Mouse (Mus musculus) embryonic facial prominence, embryonic 14.5 days (tissue): ENCODE data around the gene Arhgap10. TPM values are rescaled to one million over a fixed set of nuclear protein-coding genes. Genes with fewer than 3 reads are reported as not detected.

Experiments used
- ATAC-seq: fragments of 200-750 bp; cut with Nextera tagmentation; 2 replicates; pipeline ENCODE4 v1.8.0; 2017; ENCODE audit warnings: low read depth, moderate number of reproducible peaks, moderate TSS enrichment
- DNase-seq: peaks from one replicate; pipeline ENCODE4 v3.0.0-alpha.2; 2015; ENCODE audit warnings: low spot score
- H3K27ac ChIP-seq: fragments of 300-500 bp; sonication (generic); replicated peaks from 2 replicates; pipeline ENCODE4 v1.5.1; 2014; ENCODE audit warnings: low read depth, mild to moderate bottlenecking, low read length, moderate library complexity
- H3K27me3 ChIP-seq: fragments of 300-500 bp; sonication (generic); replicated peaks from 2 replicates; pipeline ENCODE4 v1.6.1; 2014; ENCODE audit warnings: low read length; ENCODE audit not compliant: control insufficient read depth, insufficient read depth
- H3K36me3 ChIP-seq: fragments of 300-500 bp; sonication (generic); 2 replicates; pipeline ENCODE4 v1.6.1; 2014; ENCODE audit warnings: low read length, mixed read lengths; ENCODE audit not compliant: control insufficient read depth, insufficient read depth
- H3K4me1 ChIP-seq: fragments of 300-500 bp; sonication (generic); 2 replicates; pipeline ENCODE4 v1.6.1; 2014; ENCODE audit warnings: antibody characterized with exemption, low read length; ENCODE audit not compliant: control insufficient read depth, insufficient read depth
- H3K4me2 ChIP-seq: fragments of 300-500 bp; sonication (generic); 2 replicates; pipeline ENCODE4 v1.6.1; 2014; ENCODE audit warnings: low read depth, mild to moderate bottlenecking, low read length, moderate library complexity, mixed read lengths
- H3K4me3 ChIP-seq: fragments of 300-500 bp; sonication (generic); 2 replicates; pipeline ENCODE4 v1.5.1; 2014; ENCODE audit warnings: low read depth, mild to moderate bottlenecking, low read length
- H3K9ac ChIP-seq: fragments of 300-500 bp; sonication (generic); 2 replicates; pipeline ENCODE4 v1.6.1; 2014; ENCODE audit warnings: low read depth, mild to moderate bottlenecking, low read length, moderate library complexity, mixed read lengths
- H3K9me3 ChIP-seq: fragments of 300-500 bp; sonication (generic); 2 replicates; pipeline ENCODE4 v1.6.1; 2016; ENCODE audit warnings: low read length; ENCODE audit not compliant: control insufficient read depth
- WGBS: fragments of 180-500 bp; shearing (Covaris S2); extraction: QIAGEN DNeasy Blood & Tissue Kit; methylation state at CpG from one replicate; pipeline ENCODE4 v1.1.7; 2014; 5-methylcytosine and 5-hydroxymethylcytosine counted together
- polyA plus RNA-seq: library from polyadenylated mRNA; unstranded; fragments of >200 nt; fragmentation: Nextera tagmentation; extraction: Ambion mirVana; gene quantifications from 2 replicates; pipeline ENCODE4 v1.2.1, GENCODE M21; 2014

The Arhgap10 gene
- polyA plus RNA-seq, 1 experiment from 2014 or later = 25.9 TPM

DNA sequence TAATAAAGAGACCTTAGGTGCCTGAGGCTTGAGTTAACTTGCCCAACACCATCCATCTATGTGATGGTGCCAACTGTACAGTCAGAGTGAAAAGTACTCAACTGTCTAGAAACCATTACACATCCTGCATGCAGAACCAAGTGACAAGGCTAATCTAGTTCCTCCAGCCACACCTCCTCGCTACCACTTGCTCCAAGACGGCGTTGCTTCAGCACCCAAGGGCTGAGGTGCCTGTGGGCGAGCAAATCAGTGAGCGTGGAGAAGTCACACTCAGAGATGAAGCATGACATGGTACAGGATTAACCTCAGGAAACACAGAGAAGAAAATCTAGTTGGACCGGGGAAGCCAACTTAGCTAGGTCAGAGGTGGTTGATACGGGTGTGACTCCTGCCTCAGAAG is 8.7 kb downstream of the Arhgap10 start:
- Histone ChIP-seq H3K4me2 (no peak overlapping the region), H3K27ac (no peak overlapping the region), H3K36me3 (no peaks in the 10 kb centered on the region), H3K9ac (no peak overlapping the region), H3K4me3 (no peak overlapping the region), H3K27me3 (no peaks in the 10 kb centered on the region), H3K9me3 (no peaks in the 10 kb centered on the region), H3K4me1 (peaks cover 25% of the 10 kb centered on the region)
- ATAC-seq = no peak
- 84% methylated on average over 7 of the region's 7 CpGs for WGBS
- no peak for DNase-seq

DNA sequence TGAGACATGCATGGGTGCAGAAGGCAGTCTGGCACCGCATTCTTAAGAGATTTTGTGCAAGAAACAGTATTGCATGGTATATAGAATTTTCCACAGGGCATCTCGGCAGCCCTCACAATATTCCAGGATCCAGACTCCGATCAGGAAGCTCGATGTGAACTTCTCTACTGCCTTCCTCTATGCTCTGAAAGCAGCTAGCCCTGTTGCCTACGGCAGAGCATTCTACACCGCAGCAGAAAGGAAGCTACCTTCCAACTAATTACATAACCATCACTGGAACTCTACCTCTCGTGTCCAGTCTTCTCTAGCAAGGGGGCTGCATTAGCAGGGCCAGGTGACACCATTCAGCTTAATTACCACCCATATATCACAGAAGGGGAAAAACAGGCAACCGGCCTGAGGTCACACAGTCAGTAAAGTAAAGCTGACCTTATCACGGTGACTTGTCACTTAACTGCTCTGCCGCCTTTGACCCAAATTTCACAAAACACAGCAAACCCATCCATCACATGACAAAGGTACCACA is 10.2 kb downstream of the Arhgap10 start:
- DNase-seq (no peak), ATAC-seq (no peak)
- Histone ChIP-seq H3K27ac (no peak overlapping the region), H3K9me3 (no peaks in the 10 kb centered on the region), H3K36me3 (no peaks in the 10 kb centered on the region), H3K4me1 (peaks cover 23% of the 10 kb centered on the region), H3K4me3 (no peak overlapping the region), H3K27me3 (no peaks in the 10 kb centered on the region), H3K9ac (no peak overlapping the region), H3K4me2 (no peak overlapping the region)
- 77% methylated on average over 10 of the region's 10 CpGs for WGBS

GRCm38 (mm10) chr8:77506539-77506938 is 11.2 kb downstream of the Arhgap10 start:
- 76% methylated on average over 7 of the region's 7 CpGs for WGBS
- no peaks in the 10 kb centered on the region for H3K36me3 ChIP-seq
- no peak overlapping the region for H3K4me2 ChIP-seq
- H3K9me3 ChIP-seq = no peaks in the 10 kb centered on the region
- peaks cover 16% of the 10 kb centered on the region for H3K4me1 ChIP-seq
- DNase-seq = no peak
- H3K27ac ChIP-seq = no peak overlapping the region
- no peaks in the 10 kb centered on the region for H3K27me3 ChIP-seq
- no peak overlapping the region for H3K9ac ChIP-seq
- no peak overlapping the region for H3K4me3 ChIP-seq
- ATAC-seq = no peak

DNA sequence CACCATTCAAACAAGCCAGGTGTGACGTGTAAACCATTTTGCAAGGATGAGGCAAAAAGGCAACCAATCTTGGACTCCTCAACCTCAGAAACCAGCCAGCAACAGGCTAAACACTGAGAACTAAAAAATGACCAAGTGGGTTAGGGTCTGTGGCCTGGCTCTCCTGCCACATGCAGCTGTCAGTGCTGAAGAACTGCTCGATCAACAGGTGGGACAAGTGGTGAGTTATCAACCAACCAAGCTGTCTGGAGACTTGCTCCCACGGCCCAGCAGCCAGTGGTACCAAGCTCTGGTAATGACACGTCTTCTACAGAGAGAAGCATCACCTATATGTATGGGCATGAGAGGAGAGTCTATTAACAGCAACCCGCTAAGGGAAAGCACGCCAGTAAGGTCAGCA is 15.2 kb downstream of the Arhgap10 start:
- Histone ChIP-seq H3K36me3 (no peaks in the 10 kb centered on the region), H3K4me3 (no peak overlapping the region), H3K27me3 (no peaks in the 10 kb centered on the region), H3K9ac (no peak overlapping the region), H3K4me1 (peaks cover 15% of the 10 kb centered on the region), H3K9me3 (0 out of 2 replicates have a peak, but pooled peaks cover 3% of the 10 kb centered on the region), H3K27ac (no peak overlapping the region), H3K4me2 (no peak overlapping the region)
- 83% methylated on average over 6 of the region's 6 CpGs for WGBS
- ATAC-seq = no peak
- DNase-seq = no peak

- no peak overlapping the region for H3K27ac ChIP-seq
- H3K4me3 ChIP-seq = no peak overlapping the region
- no peak for ATAC-seq
- DNase-seq = no peak
- no peak overlapping the region for H3K9ac ChIP-seq
- no peak overlapping the region for H3K4me2 ChIP-seq
- no peaks in the 10 kb centered on the region for H3K36me3 ChIP-seq
- H3K27me3 ChIP-seq = no peaks in the 10 kb centered on the region
- 83% methylated on average over 8 of the region's 8 CpGs for WGBS
- H3K4me1 ChIP-seq = peaks cover 20% of the 10 kb centered on the region
- H3K9me3 ChIP-seq = 0 out of 2 replicates have a peak, but pooled peaks cover 3% of the 10 kb centered on the region
These were observed 16.6 kb downstream of the Arhgap10 start for GRCm38 (mm10) chr8:77501131-77501530.

GRCm38 (mm10) chr8:77500264-77500663 is 17.5 kb downstream of the Arhgap10 start:
- 98% methylated on average over 3 of the region's 3 CpGs for WGBS
- H3K9ac ChIP-seq = no peak overlapping the region
- ATAC-seq (no peak), DNase-seq (no peak)
- H3K27ac ChIP-seq = no peak overlapping the region
- peaks cover 20% of the 10 kb centered on the region for H3K4me1 ChIP-seq
- H3K4me2 ChIP-seq = no peak overlapping the region
- H3K36me3 ChIP-seq = no peaks in the 10 kb centered on the region
- H3K4me3 ChIP-seq = no peak overlapping the region
- H3K9me3 ChIP-seq = 0 out of 2 replicates have a peak, but pooled peaks cover 3% of the 10 kb centered on the region
- no peaks in the 10 kb centered on the region for H3K27me3 ChIP-seq

DNA sequence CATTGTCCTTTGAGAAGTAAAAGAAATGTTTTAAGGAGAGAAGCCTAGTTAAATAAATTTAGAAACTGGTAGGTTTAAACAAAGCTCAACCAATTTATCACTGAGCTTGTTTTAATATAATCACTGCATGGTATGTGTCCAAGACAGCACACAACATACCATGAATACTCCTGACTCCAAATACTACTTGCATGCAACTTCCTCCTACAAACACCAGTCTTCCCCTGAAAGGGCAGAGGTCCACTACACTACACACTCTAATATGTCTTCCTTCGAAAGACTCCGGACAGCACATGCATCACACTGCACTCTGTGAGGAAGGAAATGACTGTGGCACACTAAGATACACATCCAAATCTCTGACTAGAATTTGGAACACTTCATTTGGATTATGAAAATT is 20.3 kb downstream of the Arhgap10 start:
- H3K4me1 ChIP-seq = peaks cover 10% of the 10 kb centered on the region
- no peak overlapping the region for H3K9ac ChIP-seq
- 0 out of 2 replicates have a peak, but pooled peaks cover 3% of the 10 kb centered on the region for H3K9me3 ChIP-seq
- no peak overlapping the region for H3K4me3 ChIP-seq
- DNase-seq = no peak
- no peaks in the 10 kb centered on the region for H3K36me3 ChIP-seq
- H3K4me2 ChIP-seq = no peak overlapping the region
- no peak for ATAC-seq
- WGBS = 81% methylated on average over 2 of the region's 2 CpGs
- H3K27ac ChIP-seq = no peak overlapping the region; the same call in 1 of the 2 replicates
- H3K27me3 ChIP-seq = no peaks in the 10 kb centered on the region

GRCm38 (mm10) chr8:77496253-77496652 is 21.5 kb downstream of the Arhgap10 start:
- H3K4me2 ChIP-seq = no peak overlapping the region
- H3K4me3 ChIP-seq = no peak overlapping the region
- H3K27ac ChIP-seq = no peak overlapping the region
- no peaks in the 10 kb centered on the region for H3K27me3 ChIP-seq
- no peak for DNase-seq
- H3K9ac ChIP-seq = no peak overlapping the region
- H3K9me3 ChIP-seq = 0 out of 2 replicates have a peak, but pooled peaks cover 3% of the 10 kb centered on the region
- peaks cover 14% of the 10 kb centered on the region for H3K4me1 ChIP-seq
- 79% methylated on average over 1 of the region's 1 CpGs for WGBS
- no peaks in the 10 kb centered on the region for H3K36me3 ChIP-seq
- ATAC-seq = no peak
